Mouse (Mus musculus): Measurements from ENCODE around the gene Tmem151b.

GRCm38 (mm10) chr17:45579554-45579953, 30.1 kb upstream of the Tmem151b start:
- TF ChIP-seq CTCF (conservative IDR thresholded peaks at IDR 0.05; ENCODE audit: low read length) (no peak), NANOG (IDR thresholded peaks at IDR 0.05; ENCODE audit: borderline replicate concordance, low read length) (no peak), POU5F1 (IDR thresholded peaks at IDR 0.05; ENCODE audit: borderline replicate concordance, low read length) (no peak)
